Mouse (Mus musculus) heart, postnatal 0 days (tissue): ENCODE results near the gene Tnfrsf22. TPM values are rescaled to one million over a fixed set of nuclear protein-coding genes. Genes with fewer than 3 reads are reported as not detected.

Source experiments
- ATAC-seq: fragments of 200-750 bp; cut with Nextera tagmentation; 2 replicates; pipeline ENCODE4 v1.8.0; 2017; ENCODE audit warnings: low read depth, moderate number of reproducible peaks, moderate library complexity; ENCODE audit not compliant: insufficient read depth
- DNase-seq: peaks from one replicate; pipeline ENCODE4 v3.0.0-alpha.2; 2016; ENCODE audit warnings: low spot score
- H3K27ac ChIP-seq: fragments of 300-500 bp; sonication (generic); 2 replicates; pipeline ENCODE4 v1.5.1; 2014; ENCODE audit warnings: low read depth, mild to moderate bottlenecking
- H3K27me3 ChIP-seq: fragments of 300-500 bp; sonication (generic); 2 replicates; pipeline ENCODE4 v1.6.1; 2014; ENCODE audit warnings: low read length, mixed read lengths; ENCODE audit not compliant: control insufficient read depth, insufficient read depth
- H3K36me3 ChIP-seq: fragments of 300-500 bp; sonication (generic); replicated peaks from 2 replicates; pipeline ENCODE4 v1.6.1; 2014; ENCODE audit warnings: low read length, mixed read lengths; ENCODE audit not compliant: control insufficient read depth, insufficient read depth
- H3K4me1 ChIP-seq: fragments of 300-500 bp; sonication (generic); 2 replicates; pipeline ENCODE4 v1.6.1; 2014; ENCODE audit warnings: antibody characterized with exemption; ENCODE audit not compliant: control insufficient read depth, insufficient read depth
- H3K4me2 ChIP-seq: fragments of 300-500 bp; sonication (generic); 2 replicates; pipeline ENCODE4 v1.6.1; 2014; ENCODE audit warnings: low read depth, mild to moderate bottlenecking, low read length, moderate library complexity
- H3K4me3 ChIP-seq: fragments of 300-500 bp; sonication (generic); 2 replicates; pipeline ENCODE4 v1.5.1; 2014; ENCODE audit warnings: low read depth, low read length
- H3K9ac ChIP-seq: fragments of 300-500 bp; sonication (generic); replicated peaks from 2 replicates; pipeline ENCODE4 v1.6.1; 2014; ENCODE audit warnings: low read depth, low read length, mixed read lengths
- H3K9me3 ChIP-seq: fragments of 300-500 bp; sonication (generic); replicated peaks from 2 replicates; pipeline ENCODE4 v1.6.1; 2016; ENCODE audit warnings: low read length; ENCODE audit not compliant: control insufficient read depth
- CTCF ChIP-seq: IDR thresholded peaks from 2 replicates; pipeline ENCODE4 v1.5.1; 2016; ENCODE audit warnings: antibody characterized with exemption, control low read depth, low read depth
- EP300 ChIP-seq: IDR thresholded peaks from 2 replicates; pipeline ENCODE4 v1.6.1; 2016; ENCODE audit warnings: antibody characterized with exemption, low read depth
- WGBS: fragments of 180-500 bp; shearing (Covaris S2); extraction: QIAGEN DNeasy Blood & Tissue Kit; methylation state at CpG from one replicate; pipeline ENCODE4 v1.1.7; 2014; 5-methylcytosine and 5-hydroxymethylcytosine counted together
- polyA plus RNA-seq: library from polyadenylated mRNA; unstranded; fragments of >200 nt; fragmentation: Nextera tagmentation; extraction: Ambion mirVana; gene quantifications from 2 replicates; pipeline ENCODE4 v1.2.1, GENCODE M21; 2015
- total RNA-seq: library from RNA; depleted of rRNA; stranded (reverse); fragments of >200 nt; gene quantifications from 2 replicates; pipeline ENCODE4 v1.2.3, GENCODE M21; 2014; ENCODE audit warnings: low replicate concordance; rRNA removed

Gene Tnfrsf22
- total and polyA plus RNA-seq, 2 experiments from 2014 or later, result 2.9 to 3.2 TPM

- TF ChIP-seq CTCF (no peak), EP300 (no peak)
- WGBS, result 43% methylated on average over 5 of the region's 5 CpGs
- Histone ChIP-seq H3K9me3 (no peaks in the 10 kb centered on the region), H3K27ac (no peak overlapping the region), H3K4me3 (no peak overlapping the region), H3K4me2 (no peak overlapping the region), H3K36me3 (0 out of 2 replicates have a peak, but pooled peaks cover 13% of the 10 kb centered on the region), H3K4me1 (peaks cover 8% of the 10 kb centered on the region), H3K9ac (no peak overlapping the region), H3K27me3 (no peaks in the 10 kb centered on the region)
- no peak for ATAC-seq
- no peak for DNase-seq
Measured at GRCm38 (mm10) chr7:143594865-143595264, 54.6 kb downstream of the Tnfrsf22 start.

- no peak for DNase-seq
- Histone ChIP-seq H3K4me1 (no peaks in the 10 kb centered on the region), H3K4me3 (no peak overlapping the region), H3K27ac (no peak overlapping the region), H3K9me3 (no peaks in the 10 kb centered on the region), H3K9ac (no peak overlapping the region), H3K4me2 (no peak overlapping the region), H3K36me3 (peaks cover 24% of the 10 kb centered on the region; the same call in 1 of the 2 replicates), H3K27me3 (no peaks in the 10 kb centered on the region)
- TF ChIP-seq EP300, result no peak
- no peak for TF ChIP-seq CTCF
- 91% methylated on average over 10 of the region's 10 CpGs for WGBS
- no peak for ATAC-seq
Measured at GRCm38 (mm10) chr7:143592255-143592654, 57.2 kb downstream of the Tnfrsf22 start.

GRCm38 (mm10) chr7:143588006-143588405, 61.5 kb downstream of the Tnfrsf22 start:
- WGBS, result 69% methylated on average over 4 of the region's 4 CpGs
- Histone ChIP-seq H3K4me3 (no peak overlapping the region), H3K36me3 (peaks cover 59% of the 10 kb centered on the region), H3K27ac (no peak overlapping the region), H3K9ac (no peak overlapping the region), H3K27me3 (no peaks in the 10 kb centered on the region), H3K4me2 (no peak overlapping the region), H3K9me3 (no peaks in the 10 kb centered on the region), H3K4me1 (no peaks in the 10 kb centered on the region)
- DNase-seq, result no peak
- no peak for TF ChIP-seq CTCF
- TF ChIP-seq EP300, result no peak
- no peak for ATAC-seq

GRCm38 (mm10) chr7:143587586-143587985, 61.9 kb downstream of the Tnfrsf22 start:
- no peak overlapping the region for H3K27ac ChIP-seq
- DNase-seq, result no peak
- 76% methylated on average over 5 of the region's 5 CpGs for WGBS
- no peak overlapping the region for H3K9ac ChIP-seq
- H3K4me3 ChIP-seq, result no peak overlapping the region
- H3K9me3 ChIP-seq, result no peaks in the 10 kb centered on the region
- peaks cover 63% of the 10 kb centered on the region for H3K36me3 ChIP-seq
- no peak overlapping the region for H3K4me2 ChIP-seq
- H3K4me1 ChIP-seq, result no peaks in the 10 kb centered on the region
- no peaks in the 10 kb centered on the region for H3K27me3 ChIP-seq
- ATAC-seq, result no peak
- TF ChIP-seq EP300 (no peak), CTCF (no peak)

Other genes with a start within 250 kb of the Tnfrsf22 start
- gene Cdkn1c, start 188.6 kb downstream of the Tnfrsf22 start, total RNA-seq, result 94.6 and 143 TPM in 2 replicates
- 81.3 and 97.4 TPM in 2 replicates for gene Cdkn1c, start 188.6 kb downstream of the Tnfrsf22 start, polyA plus RNA-seq
- 0.27 TPM in 1 of 2 replicates, not detected in the other for gene Slc22a18, start 175.9 kb downstream of the Tnfrsf22 start, total RNA-seq
- 0.60 and 0.93 TPM in 2 replicates for gene Slc22a18, start 175.9 kb downstream of the Tnfrsf22 start, polyA plus RNA-seq
- 1.0 TPM in 1 of 2 replicates, not detected in the other for gene Phlda2, start 146.5 kb downstream of the Tnfrsf22 start, total RNA-seq
- gene Phlda2, start 146.5 kb downstream of the Tnfrsf22 start, polyA plus RNA-seq, result not detected in 2 replicates
- 142 and 153 TPM in 2 replicates for gene Nap1l4, start 100.6 kb downstream of the Tnfrsf22 start, total RNA-seq
- gene Nap1l4, start 100.6 kb downstream of the Tnfrsf22 start, polyA plus RNA-seq, result 193 and 200 TPM in 2 replicates
- 7.0 and 15.4 TPM in 2 replicates for gene Cars, start 49.6 kb downstream of the Tnfrsf22 start, total RNA-seq
- gene Cars, start 49.6 kb downstream of the Tnfrsf22 start, polyA plus RNA-seq, result 14.7 TPM in 2 replicates
- 0.12 and 0.84 TPM in 2 replicates for gene Tnfrsf26, start 20.9 kb downstream of the Tnfrsf22 start, total RNA-seq
- 0.37 and 0.38 TPM in 2 replicates for gene Tnfrsf26, start 20.9 kb downstream of the Tnfrsf22 start, polyA plus RNA-seq
- 2.0 and 2.5 TPM in 2 replicates for gene Tnfrsf23, start 36.2 kb upstream of the Tnfrsf22 start, total RNA-seq
- 1.9 and 2.3 TPM in 2 replicates for gene Tnfrsf23, start 36.2 kb upstream of the Tnfrsf22 start, polyA plus RNA-seq
- 57.4 and 58.7 TPM in 2 replicates for gene Osbpl5, start 107.3 kb upstream of the Tnfrsf22 start, total RNA-seq
- 16.3 and 18.1 TPM in 2 replicates for gene Osbpl5, start 107.3 kb upstream of the Tnfrsf22 start, polyA plus RNA-seq
- not detected in 2 replicates for gene Mrgprg, start 117.3 kb upstream of the Tnfrsf22 start, total RNA-seq
- gene Mrgprg, start 117.3 kb upstream of the Tnfrsf22 start, polyA plus RNA-seq, result not detected in 2 replicates
- 0.93 and 3.9 TPM in 2 replicates for gene Mrgpre, start 134.8 kb upstream of the Tnfrsf22 start, total RNA-seq
- gene Mrgpre, start 134.8 kb upstream of the Tnfrsf22 start, polyA plus RNA-seq, result 0.92 and 0.96 TPM in 2 replicates
- gene Nadsyn1, start 173.2 kb upstream of the Tnfrsf22 start, total RNA-seq, result 8.4 and 11.3 TPM in 2 replicates
- gene Nadsyn1, start 173.2 kb upstream of the Tnfrsf22 start, polyA plus RNA-seq, result 7.8 and 8.5 TPM in 2 replicates
- gene Dhcr7, start 173.5 kb upstream of the Tnfrsf22 start, total RNA-seq, result 23.9 and 27.7 TPM in 2 replicates
- 10.8 and 11.1 TPM in 2 replicates for gene Dhcr7, start 173.5 kb upstream of the Tnfrsf22 start, polyA plus RNA-seq
- gene Gm498, start 217.2 kb upstream of the Tnfrsf22 start, total RNA-seq, result not detected in 2 replicates
- not detected in 2 replicates for gene Gm498, start 217.2 kb upstream of the Tnfrsf22 start, polyA plus RNA-seq